Mouse (Mus musculus) midbrain, embryonic 10.5 days (tissue): ENCODE data around the gene Zkscan17. TPM values are rescaled to one million over a fixed set of nuclear protein-coding genes. Genes with fewer than 3 reads are reported as not detected.

Experiments
- DNase-seq: peaks from one replicate; pipeline ENCODE4 v3.0.0-alpha.2; 2017; ENCODE audit warnings: low spot score
- H3K27ac ChIP-seq: fragments of 300-500 bp; sonication (generic); replicated peaks from 2 replicates; pipeline ENCODE4 v1.5.1; 2016; ENCODE audit warnings: mild to moderate bottlenecking
- H3K27me3 ChIP-seq: fragments of 300-500 bp; sonication (generic); 2 replicates; pipeline ENCODE4 v1.6.1; 2016; ENCODE audit warnings: low read depth, mild to moderate bottlenecking; ENCODE audit not compliant: poor library complexity, severe bottlenecking
- H3K36me3 ChIP-seq: fragments of 300-500 bp; sonication (generic); 2 replicates; pipeline ENCODE4 v1.6.1; 2016; ENCODE audit warnings: mild to moderate bottlenecking, moderate library complexity
- H3K4me1 ChIP-seq: fragments of 300-500 bp; sonication (generic); 2 replicates; pipeline ENCODE4 v1.6.1; 2016
- H3K4me3 ChIP-seq: fragments of 300-500 bp; sonication (generic); 2 replicates; pipeline ENCODE4 v1.5.1; 2016; ENCODE audit warnings: mild to moderate bottlenecking, moderate library complexity
- H3K9me3 ChIP-seq: fragments of 300-500 bp; sonication (generic); replicated peaks from 2 replicates; pipeline ENCODE4 v1.6.1; 2016; ENCODE audit warnings: mild to moderate bottlenecking
- WGBS: fragments of 180-500 bp; shearing (Covaris S2); methylation state at CpG from one replicate; pipeline ENCODE4 v1.1.7; 2016; 5-methylcytosine and 5-hydroxymethylcytosine counted together
- polyA plus RNA-seq: library from polyadenylated mRNA; unstranded; fragments of >200 nt; fragmentation: Nextera tagmentation; extraction: Ambion mirVana; gene quantifications from 2 replicates; pipeline ENCODE4 v1.2.1, GENCODE M21; 2016

Zkscan17 gene
- polyA plus RNA-seq, 1 experiment from 2014 or later = 37.7 TPM

- Histone ChIP-seq H3K27ac (no peak overlapping the region), H3K4me1 (no peaks in the 10 kb centered on the region), H3K36me3 (peaks cover 63% of the 10 kb centered on the region), H3K27me3 (no peaks in the 10 kb centered on the region), H3K4me3 (no peak overlapping the region), H3K9me3 (peaks cover 16% of the 10 kb centered on the region)
- 94% methylated on average over 12 of the region's 12 CpGs for WGBS
- DNase-seq = no peak
Observed at GRCm38 (mm10) chr11:59437954-59438353, 88.6 kb downstream of the Zkscan17 start.

Other genes starting within 250 kb of the Zkscan17 start
- gene Wnt3a, start 236.0 kb downstream of the Zkscan17 start, polyA plus RNA-seq = 5.3 and 8.7 TPM in 2 replicates
- 7.8 and 9.7 TPM in 2 replicates for gene Wnt9a, start 219.8 kb downstream of the Zkscan17 start, polyA plus RNA-seq
- not detected in 2 replicates for gene Prss38, start 151.1 kb downstream of the Zkscan17 start, polyA plus RNA-seq
- gene Jmjd4, start 76.7 kb downstream of the Zkscan17 start, polyA plus RNA-seq = 16.2 and 18.1 TPM in 2 replicates
- 108 and 127 TPM in 2 replicates for gene Snap47, start 75.6 kb downstream of the Zkscan17 start, polyA plus RNA-seq
- 9.5 and 11.3 TPM in 2 replicates for gene Zfp867, start 54.3 kb downstream of the Zkscan17 start, polyA plus RNA-seq
- 0.09 and 0.14 TPM in 2 replicates for gene Nlrp3, start 14.8 kb upstream of the Zkscan17 start, polyA plus RNA-seq
- gene Olfr222, start 49.5 kb upstream of the Zkscan17 start, polyA plus RNA-seq = not detected in 2 replicates
- not detected in 2 replicates for gene Olfr223, start 66.5 kb upstream of the Zkscan17 start, polyA plus RNA-seq
- gene Mprip, start 134.6 kb upstream of the Zkscan17 start, polyA plus RNA-seq = 24.6 and 27.1 TPM in 2 replicates